Mouse (Mus musculus): ENCODE data around the gene Trim25.

GRCm38 (mm10) chr11:89003078-89003477 is 3.9 kb downstream of the Trim25 start:
- TF ChIP-seq EP300 (IDR thresholded peaks at IDR 0.05; ENCODE audit: low read depth) (no peak), CTCF (IDR thresholded peaks at IDR 0.05; ENCODE audit: low read depth) (no peak)

Data from heart, postnatal 0 days (tissue).